Mouse (Mus musculus): Measurements from ENCODE around the gene B4galt4. TPM values are rescaled to one million over a fixed set of nuclear protein-coding genes. Genes with fewer than 3 reads are reported as not detected.
"Not testable (repeated sequence)": the region's sequence is repeated elsewhere in the genome, so short reads cannot be mapped to it uniquely, and the experiment has no call there.

Gene B4galt4
- polyA plus RNA-seq, 1 experiment from 2014 or later = 27.4 TPM

- Histone ChIP-seq H3K27me3 (ENCODE audit: control insufficient read depth, insufficient read depth, low read length) (no peaks in the 10 kb centered on the region), H3K9me3 (ENCODE audit: control insufficient read depth, low read length) (no peaks in the 10 kb centered on the region), H3K36me3 (ENCODE audit: control insufficient read depth, insufficient read depth, low read length) (peaks cover 12% of the 10 kb centered on the region), H3K4me1 (ENCODE audit: control insufficient read depth in 2 of 2, insufficient read depth in 2 of 2, low read length in 2 of 2) (peaks cover 19 to 24% of the 10 kb centered on the region in 2 experiments), H3K4me2 (ENCODE audit: low read length) (peak overlapping the region; percentile 82), H3K27ac (replicated peaks in 1 of 2; ENCODE audit: control insufficient read depth in 1 of 2, insufficient read depth in 1 of 2, low read depth in 2 of 2, low read length in 2 of 2) (peak overlapping the region; percentile 99), H3K4me3 (ENCODE audit: control insufficient read depth in 1 of 2, insufficient read depth in 1 of 2, low read depth in 1 of 2, low read length in 2 of 2) (peak overlapping the region; percentile 83 to 95), H3K9ac (ENCODE audit: low read length) (peak overlapping the region; percentile 95)
- peak; percentile 64; the same call in 1 of the 2 replicates for ATAC-seq (ENCODE audit: insufficient number of reproducible peaks, insufficient read depth, low FRiP score, low read depth)
- 12% methylated on average over 17 of the region's 17 CpGs for WGBS
Measured at GRCm38 (mm10) chr16:38713404-38714258, 28.4 kb upstream of the B4galt4 start.

GRCm38 (mm10) chr16:38714259-38714526 lies 27.9 kb upstream of the B4galt4 start:
- Histone ChIP-seq H3K27ac (replicated peaks in 1 of 2; ENCODE audit: control insufficient read depth in 1 of 2, insufficient read depth in 1 of 2, low read depth in 2 of 2, low read length in 2 of 2) (peak overlapping the region; percentile 59 to 99; a peak in 3 of 4 replicates), H3K4me1 (ENCODE audit: control insufficient read depth in 2 of 2, insufficient read depth in 2 of 2, low read length in 2 of 2) (peaks cover 16 to 19% of the 10 kb centered on the region in 2 experiments), H3K4me3 (ENCODE audit: control insufficient read depth in 1 of 2, insufficient read depth in 1 of 2, low read depth in 1 of 2, low read length in 2 of 2) (peak overlapping the region; percentile 22 to 83; a peak in 1 of 4 replicates), H3K9ac (ENCODE audit: low read length) (0 out of 2 replicates have a peak overlapping the region, but pooled peaks have one; percentile 95), H3K4me2 (ENCODE audit: low read length) (peak overlapping the region; percentile 82)
- H3K36me3 ChIP-seq (ENCODE audit: control insufficient read depth, insufficient read depth, low read length); H3K9me3 ChIP-seq (ENCODE audit: control insufficient read depth, low read length); ATAC-seq (ENCODE audit: insufficient number of reproducible peaks, insufficient read depth, low FRiP score, low read depth); H3K27me3 ChIP-seq (ENCODE audit: control insufficient read depth, insufficient read depth, low read length): not testable (repeated sequence)
- 35% methylated on average over 11 of the region's 12 CpGs for WGBS

- Histone ChIP-seq H3K9ac (ENCODE audit: low read length) (no peak overlapping the region), H3K36me3 (ENCODE audit: control insufficient read depth, insufficient read depth, low read length) (no peaks in the 10 kb centered on the region), H3K4me2 (ENCODE audit: low read length) (no peak overlapping the region), H3K9me3 (ENCODE audit: control insufficient read depth, low read length) (no peaks in the 10 kb centered on the region), H3K27ac (replicated peaks in 1 of 2; ENCODE audit: control insufficient read depth in 1 of 2, insufficient read depth in 1 of 2, low read depth in 2 of 2, low read length in 2 of 2) (no peak overlapping the region), H3K4me3 (ENCODE audit: control insufficient read depth in 1 of 2, insufficient read depth in 1 of 2, low read depth in 1 of 2, low read length in 2 of 2) (no peak overlapping the region), H3K27me3 (ENCODE audit: control insufficient read depth, insufficient read depth, low read length) (no peaks in the 10 kb centered on the region), H3K4me1 (ENCODE audit: control insufficient read depth in 2 of 2, insufficient read depth in 2 of 2, low read length in 2 of 2) (peaks cover 0 to 3% of the 10 kb centered on the region in 2 experiments; a peak in 2 of 4 replicates)
- no peak for ATAC-seq (ENCODE audit: insufficient number of reproducible peaks, insufficient read depth, low FRiP score, low read depth)
- WGBS = 91% methylated on average over 9 of the region's 9 CpGs
Measured at GRCm38 (mm10) chr16:38721377-38721776, 20.7 kb upstream of the B4galt4 start.

GRCm38 (mm10) chr16:38724256-38724655 lies 17.8 kb upstream of the B4galt4 start:
- WGBS = 69% methylated on average over 8 of the region's 8 CpGs
- Histone ChIP-seq H3K4me2 (ENCODE audit: low read length) (peak overlapping the region; percentile 38), H3K9ac (ENCODE audit: low read length) (peak overlapping the region; percentile 17; the same call in 1 of the 2 replicates)

GRCm38 (mm10) chr16:38724974-38725373 lies 17.1 kb upstream of the B4galt4 start:
- Histone ChIP-seq H3K9me3 (ENCODE audit: control insufficient read depth, low read length) (no peaks in the 10 kb centered on the region), H3K4me3 (ENCODE audit: control insufficient read depth in 1 of 2, insufficient read depth in 1 of 2, low read depth in 1 of 2, low read length in 2 of 2) (no peak overlapping the region), H3K4me2 (ENCODE audit: low read length) (peak overlapping the region; percentile 38; the same call in 1 of the 2 replicates), H3K27ac (replicated peaks in 1 of 2; ENCODE audit: control insufficient read depth in 1 of 2, insufficient read depth in 1 of 2, low read depth in 2 of 2, low read length in 2 of 2) (peak overlapping the region; percentile 61 to 62; a peak in 3 of 4 replicates), H3K27me3 (ENCODE audit: control insufficient read depth, insufficient read depth, low read length) (no peaks in the 10 kb centered on the region), H3K36me3 (ENCODE audit: control insufficient read depth, insufficient read depth, low read length) (no peaks in the 10 kb centered on the region), H3K9ac (ENCODE audit: low read length) (no peak overlapping the region), H3K4me1 (ENCODE audit: control insufficient read depth in 2 of 2, insufficient read depth in 2 of 2, low read length in 2 of 2) (peaks cover 3 to 5% of the 10 kb centered on the region in 2 experiments; a peak in 3 of 4 replicates)
- 54% methylated on average over 13 of the region's 13 CpGs for WGBS
- ATAC-seq (ENCODE audit: insufficient number of reproducible peaks, insufficient read depth, low FRiP score, low read depth) = no peak

More at GRCm38 (mm10) chr16:38724256-38724655, 17.8 kb upstream of the B4galt4 start:
- Histone ChIP-seq H3K27ac (replicated peaks in 1 of 2; ENCODE audit: control insufficient read depth in 1 of 2, insufficient read depth in 1 of 2, low read depth in 2 of 2, low read length in 2 of 2) (peak overlapping the region; percentile 56 to 62; a peak in 3 of 4 replicates), H3K4me1 (ENCODE audit: control insufficient read depth in 2 of 2, insufficient read depth in 2 of 2, low read length in 2 of 2) (peaks cover 3% of the 10 kb centered on the region in 2 experiments; a peak in 3 of 4 replicates), H3K9me3 (ENCODE audit: control insufficient read depth, low read length) (no peaks in the 10 kb centered on the region), H3K27me3 (ENCODE audit: control insufficient read depth, insufficient read depth, low read length) (no peaks in the 10 kb centered on the region), H3K36me3 (ENCODE audit: control insufficient read depth, insufficient read depth, low read length) (no peaks in the 10 kb centered on the region), H3K4me3 (ENCODE audit: control insufficient read depth in 1 of 2, insufficient read depth in 1 of 2, low read depth in 1 of 2, low read length in 2 of 2) (no peak overlapping the region)
- no peak for ATAC-seq (ENCODE audit: insufficient number of reproducible peaks, insufficient read depth, low FRiP score, low read depth)

- H3K27ac ChIP-seq (replicated peaks in 1 of 2; ENCODE audit: control insufficient read depth in 1 of 2, insufficient read depth in 1 of 2, low read depth in 2 of 2, low read length in 2 of 2) = no peak overlapping the region
- no peaks in the 10 kb centered on the region for H3K27me3 ChIP-seq (ENCODE audit: control insufficient read depth, insufficient read depth, low read length)
- 87% methylated on average over 15 of the region's 15 CpGs for WGBS
- H3K4me3 ChIP-seq (ENCODE audit: control insufficient read depth in 1 of 2, insufficient read depth in 1 of 2, low read depth in 1 of 2, low read length in 2 of 2) = no peak overlapping the region
- H3K4me1 ChIP-seq (ENCODE audit: control insufficient read depth in 2 of 2, insufficient read depth in 2 of 2, low read length in 2 of 2) = peaks cover 3 to 5% of the 10 kb centered on the region in 2 experiments; a peak in 3 of 4 replicates
- no peak overlapping the region for H3K9ac ChIP-seq (ENCODE audit: low read length)
- no peaks in the 10 kb centered on the region for H3K36me3 ChIP-seq (ENCODE audit: control insufficient read depth, insufficient read depth, low read length)
- ATAC-seq (ENCODE audit: insufficient number of reproducible peaks, insufficient read depth, low FRiP score, low read depth) = no peak
- H3K4me2 ChIP-seq (ENCODE audit: low read length) = no peak overlapping the region
- no peaks in the 10 kb centered on the region for H3K9me3 ChIP-seq (ENCODE audit: control insufficient read depth, low read length)
Measured at GRCm38 (mm10) chr16:38728576-38729132, 13.4 kb upstream of the B4galt4 start.

GRCm38 (mm10) chr16:38729139-38729538 lies 12.9 kb upstream of the B4galt4 start:
- no peaks in the 10 kb centered on the region for H3K27me3 ChIP-seq (ENCODE audit: control insufficient read depth, insufficient read depth, low read length)
- H3K36me3 ChIP-seq (ENCODE audit: control insufficient read depth, insufficient read depth, low read length) = no peaks in the 10 kb centered on the region
- no peaks in the 10 kb centered on the region for H3K9me3 ChIP-seq (ENCODE audit: control insufficient read depth, low read length)
- ATAC-seq (ENCODE audit: insufficient number of reproducible peaks, insufficient read depth, low FRiP score, low read depth) = 0 out of 2 replicates have a peak, but pooled peaks have one; percentile 19
- H3K9ac ChIP-seq (ENCODE audit: low read length) = no peak overlapping the region
- H3K4me1 ChIP-seq (ENCODE audit: control insufficient read depth in 2 of 2, insufficient read depth in 2 of 2, low read length in 2 of 2) = peaks cover 3 to 5% of the 10 kb centered on the region in 2 experiments; a peak in 3 of 4 replicates
- H3K4me3 ChIP-seq (ENCODE audit: control insufficient read depth in 1 of 2, insufficient read depth in 1 of 2, low read depth in 1 of 2, low read length in 2 of 2) = no peak overlapping the region
- H3K4me2 ChIP-seq (ENCODE audit: low read length) = peak overlapping the region; percentile 45; the same call in 1 of the 2 replicates
- WGBS = 55% methylated on average over 6 of the region's 6 CpGs
- no peak overlapping the region; a peak in 1 of 4 replicates for H3K27ac ChIP-seq (replicated peaks in 1 of 2; ENCODE audit: control insufficient read depth in 1 of 2, insufficient read depth in 1 of 2, low read depth in 2 of 2, low read length in 2 of 2)
